Mouse (Mus musculus) ovary, adult 18-20 months (tissue): ENCODE measurements around the gene Gucy2d.

ENCODE experiments used
- DNase-seq: peaks from one replicate; pipeline ENCODE4 v3.0.0; 2022; ENCODE audit warnings: low spot score, mixed read lengths

Gene Gucy2d

DNA sequence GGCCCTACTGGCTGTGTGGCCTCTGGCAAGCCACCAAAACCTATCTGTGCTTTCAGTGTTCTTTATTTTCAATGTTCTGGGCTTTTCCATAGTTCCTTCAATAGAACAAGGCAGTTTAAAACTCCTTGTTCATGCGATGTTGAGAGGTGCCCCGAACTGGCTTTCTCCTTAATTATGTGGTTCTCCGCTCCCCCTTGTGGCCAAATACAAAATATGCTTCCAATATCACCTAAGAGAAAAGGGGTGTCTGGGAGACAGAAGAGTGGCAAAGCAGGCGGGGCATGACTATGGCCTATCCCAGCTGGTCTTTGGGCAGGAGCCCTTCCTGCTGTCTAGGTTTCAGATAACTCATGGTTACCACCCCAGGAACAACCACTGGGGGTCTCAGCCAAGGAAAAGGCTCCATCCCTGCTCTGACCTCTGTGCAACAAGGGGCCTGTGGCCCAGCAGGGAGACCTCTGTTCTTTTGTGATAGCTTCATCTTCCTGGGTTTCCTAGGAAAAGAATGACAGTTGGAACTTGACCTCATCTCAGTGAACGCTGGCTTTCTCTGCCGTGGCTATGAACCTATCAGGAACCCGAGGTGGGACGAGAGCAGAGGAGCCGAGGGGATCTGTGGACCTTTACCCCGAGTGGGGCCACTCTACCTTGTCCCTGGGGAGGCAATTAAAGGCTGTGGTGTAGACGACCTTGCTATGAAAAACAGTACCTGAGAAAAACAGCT is 7.5 kb downstream of the Gucy2d start:
- no peak for DNase-seq

DNA sequence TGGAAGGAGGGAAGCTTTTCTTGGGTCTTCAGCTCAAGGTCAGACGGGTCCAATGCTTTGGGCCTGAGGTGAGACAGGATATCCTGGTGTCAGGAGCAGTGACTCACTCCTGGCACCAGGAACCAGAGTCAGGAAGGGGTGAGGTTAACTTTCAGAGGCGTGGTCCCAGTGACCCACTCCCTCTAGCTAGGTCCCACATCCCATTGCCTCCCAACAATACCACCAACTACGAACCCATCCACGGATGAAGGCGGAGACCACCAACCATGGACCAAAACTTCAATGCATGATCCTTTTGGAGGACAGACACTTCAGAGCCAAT is 8.1 kb downstream of the Gucy2d start:
- no peak for DNase-seq

GRCm38 (mm10) chr7:98449696-98450095 is 9.5 kb downstream of the Gucy2d start:
- no peak for DNase-seq

DNA sequence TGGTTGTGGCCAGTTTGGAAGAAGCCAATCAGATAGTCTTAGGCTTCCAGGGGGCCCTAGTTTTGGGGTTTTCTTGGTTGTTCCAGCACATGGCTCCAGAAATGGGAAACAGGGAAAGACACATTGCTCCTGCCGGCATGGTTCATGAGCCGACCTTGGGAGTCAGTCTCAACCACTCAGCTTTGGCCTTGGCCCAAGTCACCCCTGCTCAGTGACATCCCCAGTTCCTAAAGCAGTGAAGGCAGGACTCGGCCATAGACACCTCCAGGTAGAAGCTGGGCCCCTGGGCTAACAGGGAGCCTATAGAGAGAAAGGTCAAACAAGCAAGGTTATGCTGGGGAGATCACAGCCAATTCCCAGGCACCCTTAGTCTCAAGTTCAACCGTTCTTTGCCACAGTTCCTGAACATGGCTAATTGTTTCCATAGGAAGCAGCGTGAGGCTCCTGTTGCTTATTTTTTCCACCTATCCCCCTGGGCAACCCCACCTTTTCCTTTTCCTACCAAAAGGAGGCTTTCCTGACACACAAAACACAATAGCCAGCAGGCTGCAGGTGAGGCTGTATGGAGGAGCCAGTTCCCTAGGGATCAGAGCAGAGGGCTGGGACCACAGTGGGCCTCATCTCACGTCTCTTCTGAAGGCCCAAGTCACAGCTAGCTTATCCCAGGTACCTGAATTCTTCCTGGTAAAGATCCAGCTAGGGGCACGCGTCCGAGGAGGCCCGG is 14.3 kb downstream of the Gucy2d start:
- no peak for DNase-seq

DNA sequence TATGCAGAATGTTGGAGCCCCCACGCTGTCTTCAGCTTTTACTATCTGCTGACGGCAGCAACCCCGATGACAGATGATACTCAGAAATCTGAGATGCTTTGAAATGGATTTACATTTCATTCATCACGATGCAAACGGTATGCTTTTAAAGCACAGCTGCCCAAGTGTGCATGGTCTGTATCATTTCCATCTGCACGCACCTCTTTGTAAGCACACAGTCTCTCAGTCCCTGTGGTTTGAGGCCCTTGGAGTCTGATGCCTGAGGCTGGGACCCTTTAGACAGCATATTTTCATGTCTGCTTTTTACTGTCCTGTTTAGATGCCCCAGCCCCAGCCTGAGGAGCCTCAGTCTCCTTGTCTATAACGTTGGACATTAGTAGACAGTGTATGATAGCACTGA is 20.1 kb downstream of the Gucy2d start:
- no peak for DNase-seq

GRCm38 (mm10) chr7:98469089-98469488 is 28.9 kb downstream of the Gucy2d start:
- no peak for DNase-seq

DNA sequence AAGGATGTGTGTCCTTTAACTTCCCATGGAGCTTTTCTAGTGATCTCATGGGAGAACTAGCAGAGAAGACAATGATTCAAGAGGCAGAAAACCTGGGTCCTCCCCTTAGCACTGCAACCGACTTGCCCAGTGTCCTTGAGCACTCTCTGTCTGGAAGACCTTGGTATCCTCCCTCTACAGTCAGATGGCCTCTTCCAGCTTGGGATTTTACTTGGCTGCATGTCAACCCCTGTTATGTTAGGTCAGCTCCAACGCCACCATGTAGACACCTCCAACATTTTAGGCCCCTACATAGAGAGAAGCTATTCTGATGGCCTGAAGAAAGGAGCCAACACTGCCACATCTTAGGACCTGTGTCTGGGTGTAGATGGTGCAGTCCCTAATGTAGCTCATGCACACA is 32.3 kb downstream of the Gucy2d start:
- DNase-seq: no peak

DNA sequence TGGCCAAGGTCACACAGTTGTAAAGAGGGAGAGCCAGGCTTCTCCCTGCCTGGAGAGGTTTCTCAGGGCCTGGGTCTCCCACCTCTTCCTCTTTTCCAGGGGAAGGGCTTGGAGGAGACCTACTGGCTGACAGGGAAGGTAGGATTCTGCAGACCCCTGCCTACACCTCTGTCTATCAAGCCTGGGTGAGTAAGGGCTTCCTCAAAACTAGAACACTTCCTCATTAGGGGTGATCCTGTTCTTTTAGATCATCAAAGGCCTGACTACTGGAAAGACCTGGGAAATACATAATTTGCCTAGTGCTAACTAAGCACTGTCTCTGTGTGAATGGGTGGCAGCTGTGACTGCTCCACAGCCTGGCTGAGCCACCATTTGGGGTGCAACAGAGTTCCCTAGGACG is 34.3 kb downstream of the Gucy2d start:
- DNase-seq: no peak

DNA sequence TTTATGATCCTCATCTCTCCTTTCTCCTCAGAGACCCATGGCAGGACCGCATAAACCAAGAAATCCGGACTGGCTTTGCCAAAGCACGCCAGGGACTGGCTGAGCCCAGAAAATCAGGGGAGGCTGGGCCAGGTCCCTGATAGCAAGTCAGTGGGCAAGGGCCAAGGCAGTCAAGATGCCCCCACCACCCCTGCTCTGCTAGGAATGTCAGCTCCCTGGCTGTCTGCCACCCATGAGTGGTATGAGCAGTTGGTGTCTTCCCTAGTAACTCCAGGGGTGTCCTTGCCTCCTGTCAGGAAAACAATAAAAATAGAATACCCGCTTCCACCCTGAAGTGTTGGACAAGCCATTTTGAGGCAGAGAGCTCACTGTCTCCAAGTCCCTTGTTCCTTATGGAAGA is 36.9 kb downstream of the Gucy2d start:
- DNase-seq: no peak

GRCm38 (mm10) chr7:98480481-98480880 is 40.3 kb downstream of the Gucy2d start:
- no peak for DNase-seq

DNA sequence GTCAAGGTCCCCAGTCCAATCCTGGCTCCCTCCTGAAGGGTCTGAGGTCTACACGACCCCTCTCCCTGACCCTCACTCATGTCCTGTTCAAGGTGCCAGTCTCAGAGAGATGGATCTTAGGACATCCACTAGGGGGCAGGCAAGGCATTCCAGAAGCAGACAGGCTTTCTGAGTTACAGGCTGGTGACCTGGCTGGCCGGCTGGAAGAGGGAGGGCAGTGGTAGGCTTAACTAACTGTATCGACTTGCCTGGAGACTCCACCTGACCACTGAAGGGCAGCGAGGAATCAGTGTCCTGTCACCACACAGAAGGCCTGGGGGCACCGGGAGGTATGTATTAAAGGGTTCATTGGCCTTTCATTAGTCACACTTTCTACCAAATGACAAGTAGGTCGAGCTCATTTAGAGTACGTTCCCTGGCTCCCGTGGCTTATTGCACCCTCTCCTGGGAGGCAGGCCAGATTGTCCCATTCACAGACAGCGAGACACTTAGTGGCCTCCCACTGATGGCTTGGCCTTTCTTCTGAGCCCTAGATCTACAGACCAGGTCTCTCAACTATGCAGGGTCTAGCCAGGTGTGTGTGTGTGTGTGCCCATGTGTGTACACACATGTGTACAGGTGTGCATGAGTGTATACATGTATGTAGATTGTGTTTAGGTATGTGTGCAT is 41.0 kb downstream of the Gucy2d start:
- peak; percentile 57 for DNase-seq

DNA sequence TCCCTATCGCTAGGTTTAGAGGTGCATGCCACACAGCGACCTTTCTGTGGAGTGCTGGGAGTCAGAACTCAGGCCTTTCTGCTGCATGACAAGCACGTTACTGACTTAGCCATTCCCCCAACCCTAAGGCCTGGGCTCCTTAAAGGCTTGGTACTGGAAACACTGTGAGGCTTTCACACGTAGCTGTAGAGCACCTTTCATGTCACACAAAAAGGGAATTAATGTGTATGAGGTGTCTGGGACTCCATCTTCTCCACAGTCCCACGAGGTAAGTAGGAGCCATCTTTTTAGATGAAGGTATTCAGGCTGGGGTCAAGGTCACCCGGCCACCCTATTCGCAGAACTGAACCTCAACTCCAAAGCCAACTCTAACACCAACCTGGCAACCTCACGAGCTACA is 41.6 kb downstream of the Gucy2d start:
- DNase-seq: no peak

- DNase-seq: no peak
These were observed 42.5 kb downstream of the Gucy2d start for GRCm38 (mm10) chr7:98482551-98483267.

DNA sequence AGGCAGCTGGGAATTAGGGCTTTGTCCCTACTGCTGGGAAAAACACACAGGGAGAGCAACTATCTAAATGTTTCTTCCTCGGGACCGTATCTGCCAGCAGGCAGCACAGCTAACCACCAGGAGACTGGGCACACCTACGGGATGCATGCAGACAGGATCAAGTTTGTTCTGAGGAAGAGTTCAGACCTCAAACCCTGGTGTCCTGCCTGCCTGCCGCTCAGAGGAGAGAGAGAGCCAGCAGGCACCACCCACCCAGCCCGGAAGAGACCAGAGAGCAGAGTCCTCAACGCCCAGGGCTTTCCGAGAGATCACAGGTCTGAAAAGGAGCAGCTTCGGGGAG is 43.0 kb downstream of the Gucy2d start:
- no peak for DNase-seq

GRCm38 (mm10) chr7:98484878-98485277 is 44.7 kb downstream of the Gucy2d start:
- DNase-seq: no peak

DNA sequence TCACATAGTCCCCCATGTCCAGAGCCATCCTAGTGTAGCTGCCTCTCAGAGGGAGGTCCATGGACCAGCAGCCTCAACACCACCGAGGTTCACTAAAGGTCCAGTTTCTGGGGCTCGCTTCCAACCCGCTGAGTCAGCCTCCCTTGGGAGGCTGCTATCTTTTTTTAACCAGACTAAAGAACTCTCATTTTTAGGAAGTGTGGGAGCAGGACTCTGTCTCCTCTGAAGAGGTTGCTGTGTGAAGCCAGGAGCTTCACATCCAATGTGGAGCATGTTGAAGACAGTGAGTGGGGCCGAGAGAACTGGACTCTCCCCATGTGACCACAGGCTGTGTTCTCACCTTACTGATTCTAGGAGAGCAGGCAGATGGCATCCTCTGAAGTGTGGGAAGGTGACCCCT is 45.3 kb downstream of the Gucy2d start:
- DNase-seq: no peak

GRCm38 (mm10) chr7:98486471-98486917 is 46.3 kb downstream of the Gucy2d start:
- DNase-seq: no peak

DNA sequence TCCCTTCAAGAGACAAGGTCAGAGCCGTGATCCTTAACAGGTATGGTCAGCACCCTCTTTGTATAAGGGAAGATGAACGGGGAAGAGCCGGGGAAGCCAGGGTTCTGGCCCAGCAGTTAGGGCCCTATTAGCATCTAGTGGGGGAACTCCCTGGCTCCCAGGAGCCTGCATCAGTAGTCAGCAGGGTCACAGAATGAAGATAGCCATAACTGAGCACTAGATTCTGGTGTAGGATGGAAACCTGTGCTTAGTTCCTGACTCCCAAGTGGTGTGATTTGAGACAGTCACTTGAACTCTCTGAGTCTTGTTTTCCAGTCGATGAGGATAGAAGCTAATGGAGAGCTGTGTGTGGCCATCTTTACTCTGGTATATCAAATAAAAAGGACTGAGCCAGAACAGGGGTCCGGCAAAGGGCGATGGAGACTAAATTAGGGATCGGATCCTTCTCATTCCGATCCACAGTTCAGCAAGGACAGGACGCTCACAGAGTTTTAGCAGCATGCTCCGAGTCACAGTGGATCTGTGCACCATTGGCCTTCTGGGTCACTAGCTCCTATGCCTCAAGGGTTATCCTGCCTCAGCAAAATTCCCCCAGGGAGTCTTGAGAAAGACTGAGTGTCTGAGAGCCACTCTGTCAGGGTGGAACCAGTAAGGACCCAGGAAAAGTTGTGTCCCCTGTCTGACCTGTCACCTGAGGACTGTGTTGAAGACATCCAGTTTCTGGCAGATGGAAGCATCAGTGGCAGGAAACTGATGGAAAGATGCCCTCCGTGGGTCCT is 47.2 kb downstream of the Gucy2d start:
- DNase-seq: no peak

- no peak for DNase-seq
These were observed 48.3 kb downstream of the Gucy2d start for GRCm38 (mm10) chr7:98488398-98489130.

GRCm38 (mm10) chr7:98489131-98489530 is 48.9 kb downstream of the Gucy2d start, which contains the start of gene Lrrc32:
TSS of gene Lrrc32 (plus strand) at chr7:98489283.
- no peak for DNase-seq

GRCm38 (mm10) chr7:98489623-98490084 is 49.4 kb downstream of the Gucy2d start:
- peak; percentile 59 for DNase-seq
